Mouse (Mus musculus) liver, embryonic 15.5 days (tissue): Measurements from ENCODE around the gene Olfr628. TPM values are rescaled to one million over a fixed set of nuclear protein-coding genes. Genes with fewer than 3 reads are reported as not detected.

Experiments
- ATAC-seq: fragments of 200-750 bp; cut with Nextera tagmentation; 2 replicates; pipeline ENCODE4 v1.8.0; 2017; ENCODE audit warnings: moderate number of reproducible peaks, mild to moderate bottlenecking, moderate library complexity; ENCODE audit not compliant: insufficient read depth
- H3K27ac ChIP-seq: fragments of 300-500 bp; sonication (generic); replicated peaks from 2 replicates; pipeline ENCODE4 v1.5.1; 2015; ENCODE audit warnings: mild to moderate bottlenecking, inconsistent platforms
- H3K27me3 ChIP-seq: fragments of 300-500 bp; sonication (generic); 2 replicates; pipeline ENCODE4 v1.6.1; 2015; ENCODE audit warnings: mild to moderate bottlenecking, inconsistent platforms
- H3K36me3 ChIP-seq: fragments of 300-500 bp; sonication (generic); replicated peaks from 2 replicates; pipeline ENCODE4 v1.6.1; 2015; ENCODE audit warnings: moderate library complexity, mild to moderate bottlenecking, inconsistent platforms
- H3K4me1 ChIP-seq: fragments of 300-500 bp; sonication (generic); replicated peaks from 2 replicates; pipeline ENCODE4 v1.6.1; 2015; ENCODE audit warnings: inconsistent platforms
- H3K4me2 ChIP-seq: fragments of 300-500 bp; sonication (generic); 2 replicates; pipeline ENCODE4 v1.6.1; 2015; ENCODE audit warnings: moderate library complexity, mild to moderate bottlenecking, inconsistent platforms
- H3K4me3 ChIP-seq: fragments of 300-500 bp; sonication (generic); replicated peaks from 2 replicates; pipeline ENCODE4 v1.5.1; 2015; ENCODE audit warnings: mild to moderate bottlenecking, inconsistent platforms
- H3K9ac ChIP-seq: fragments of 300-500 bp; sonication (generic); 2 replicates; pipeline ENCODE4 v1.6.1; 2015; ENCODE audit warnings: moderate library complexity, mild to moderate bottlenecking, inconsistent platforms
- H3K9me3 ChIP-seq: fragments of 300-500 bp; sonication (generic); replicated peaks from 2 replicates; pipeline ENCODE4 v1.6.1; 2016; ENCODE audit warnings: inconsistent platforms
- WGBS: fragments of 180-500 bp; shearing (Covaris S2); methylation state at CpG from one replicate; pipeline ENCODE4 v1.1.7; 2015; ENCODE audit warnings: mixed read lengths; ENCODE audit not compliant: insufficient replicate concordance; 5-methylcytosine and 5-hydroxymethylcytosine counted together
- polyA plus RNA-seq: library from polyadenylated mRNA; unstranded; fragments of >200 nt; fragmentation: Nextera tagmentation; extraction: Ambion mirVana; gene quantifications from 2 replicates; pipeline ENCODE4 v1.2.1, GENCODE M21; 2015

Gene Olfr628
- polyA plus RNA-seq, 1 experiment from 2014 or later = not detected

DNA sequence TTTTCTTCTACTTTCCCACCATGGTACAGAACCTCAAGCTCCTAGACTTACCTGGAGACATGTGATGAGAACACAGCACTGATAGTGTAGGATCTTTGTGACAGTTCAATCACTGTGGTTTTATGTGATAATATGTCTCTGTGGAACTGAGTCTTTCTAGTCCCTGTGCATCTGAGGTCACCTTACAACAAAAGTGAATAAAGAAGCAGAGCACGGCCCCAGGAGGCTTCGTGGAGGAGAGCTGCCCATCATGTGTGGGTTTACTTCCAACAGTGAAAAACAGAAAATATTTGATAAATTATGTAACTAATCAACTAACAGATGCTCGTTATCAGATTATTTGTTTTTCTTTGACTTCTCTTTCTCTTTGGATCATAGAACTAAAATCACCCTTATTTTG lies 49.4 kb downstream of the Olfr628 start, which contains the start of gene Olfr68:
Gene Olfr68 (minus strand): TSS at position 101 of the 400 bp plus-strand sequence.
- WGBS = 72% methylated on average over 3 of the region's 3 CpGs
- no peak for ATAC-seq
- Histone ChIP-seq H3K9ac (no peak within 1 kb of the TSS), H3K27me3 (no peaks in the 10 kb centered on the region), H3K4me2 (no peak within 1 kb of the TSS), H3K4me1 (0 out of 2 replicates have a peak, but pooled peaks cover 2% of the 10 kb centered on the region), H3K9me3 (no peaks in the 10 kb centered on the region), H3K27ac (no peak within 1 kb of the TSS), H3K4me3 (no peak within 1 kb of the TSS), H3K36me3 (no peaks in the 10 kb centered on the region)

Other genes with a start within 250 kb of the Olfr628 start
- not detected in 2 replicates for gene Olfr609, start 232.3 kb upstream of the Olfr628 start, polyA plus RNA-seq
- not detected in 2 replicates for gene Olfr610, start 218.3 kb upstream of the Olfr628 start, polyA plus RNA-seq
- not detected in 2 replicates for gene Olfr611, start 209.5 kb upstream of the Olfr628 start, polyA plus RNA-seq
- gene Olfr612, start 187.7 kb upstream of the Olfr628 start, polyA plus RNA-seq = not detected in 2 replicates
- gene Olfr613, start 182.3 kb upstream of the Olfr628 start, polyA plus RNA-seq = not detected in 2 replicates
- gene Olfr615, start 174.3 kb upstream of the Olfr628 start, polyA plus RNA-seq = not detected in 2 replicates
- gene Olfr616, start 161.2 kb upstream of the Olfr628 start, polyA plus RNA-seq = not detected in 2 replicates
- gene Olfr617, start 157.3 kb upstream of the Olfr628 start, polyA plus RNA-seq = not detected in 2 replicates
- gene Olfr618, start 140.3 kb upstream of the Olfr628 start, polyA plus RNA-seq = not detected in 2 replicates
- not detected in 2 replicates for gene Olfr619, start 129.8 kb upstream of the Olfr628 start, polyA plus RNA-seq
- gene Olfr620, start 117.8 kb upstream of the Olfr628 start, polyA plus RNA-seq = not detected in 2 replicates
- gene Olfr622, start 87.7 kb upstream of the Olfr628 start, polyA plus RNA-seq = not detected in 2 replicates
- not detected in 2 replicates for gene Olfr623, start 66.7 kb upstream of the Olfr628 start, polyA plus RNA-seq
- gene Olfr624, start 59.2 kb upstream of the Olfr628 start, polyA plus RNA-seq = 0.02 TPM in 2 replicates
- gene Olfr625-ps1, start 47.7 kb upstream of the Olfr628 start, polyA plus RNA-seq = not detected in 2 replicates
- gene Olfr243, start 15.7 kb upstream of the Olfr628 start, polyA plus RNA-seq = not detected in 2 replicates
- 0.08 TPM in 1 of 2 replicates, not detected in the other for gene Olfr629, start 14.6 kb downstream of the Olfr628 start, polyA plus RNA-seq
- not detected in 2 replicates for gene Olfr630, start 27.0 kb downstream of the Olfr628 start, polyA plus RNA-seq
- not detected in 2 replicates for gene Olfr69, start 41.2 kb downstream of the Olfr628 start, polyA plus RNA-seq
- gene Olfr68, start 49.3 kb downstream of the Olfr628 start, polyA plus RNA-seq = not detected in 2 replicates
- gene Olfr67, start 61.4 kb downstream of the Olfr628 start, polyA plus RNA-seq = not detected in 2 replicates
- gene Hbb-bt, start 83.6 kb downstream of the Olfr628 start, polyA plus RNA-seq = 48,050 and 52,773 TPM in 2 replicates
- gene Hbb-bs, start 97.7 kb downstream of the Olfr628 start, polyA plus RNA-seq = 116,188 and 122,775 TPM in 2 replicates
- gene Hbb-bh2, start 110.1 kb downstream of the Olfr628 start, polyA plus RNA-seq = not detected in 2 replicates
- 44.8 and 64.6 TPM in 2 replicates for gene Hbb-bh1, start 112.8 kb downstream of the Olfr628 start, polyA plus RNA-seq
- 304 and 542 TPM in 2 replicates for gene Hbb-y, start 122.8 kb downstream of the Olfr628 start, polyA plus RNA-seq
- 0.13 TPM in 1 of 2 replicates, not detected in the other for gene Olfr66, start 155.9 kb downstream of the Olfr628 start, polyA plus RNA-seq
- not detected in 2 replicates for gene Olfr64, start 164.1 kb downstream of the Olfr628 start, polyA plus RNA-seq
- not detected in 2 replicates for gene Olfr65, start 173.1 kb downstream of the Olfr628 start, polyA plus RNA-seq
- gene Olfr631, start 198.5 kb downstream of the Olfr628 start, polyA plus RNA-seq = 0.20 and 0.48 TPM in 2 replicates
- gene Olfr632, start 204.0 kb downstream of the Olfr628 start, polyA plus RNA-seq = 0.16 and 0.23 TPM in 2 replicates
- 0.02 TPM in 1 of 2 replicates, not detected in the other for gene Olfr633, start 214.1 kb downstream of the Olfr628 start, polyA plus RNA-seq
- not detected in 2 replicates for gene Olfr635, start 240.8 kb downstream of the Olfr628 start, polyA plus RNA-seq